Mouse (Mus musculus) intestine, postnatal 0 days (tissue): ENCODE measurements around the gene Tgm5. TPM values are rescaled to one million over a fixed set of nuclear protein-coding genes. Genes with fewer than 3 reads are reported as not detected.

Experiments
- ATAC-seq: fragments of 200-750 bp; cut with Nextera tagmentation; 2 replicates; pipeline ENCODE4 v1.8.0; 2017; ENCODE audit warnings: mild to moderate bottlenecking, moderate TSS enrichment, moderate library complexity
- H3K27ac ChIP-seq: fragments of 300-500 bp; sonication (generic); 2 replicates; pipeline ENCODE4 v1.5.1; 2014; ENCODE audit warnings: mild to moderate bottlenecking, low read depth, low read length, moderate library complexity
- H3K27me3 ChIP-seq: fragments of 300-500 bp; sonication (generic); replicated peaks from 2 replicates; pipeline ENCODE4 v1.6.1; 2014; ENCODE audit warnings: low read length, mixed read lengths; ENCODE audit not compliant: control insufficient read depth, insufficient read depth
- H3K36me3 ChIP-seq: fragments of 300-500 bp; sonication (generic); 2 replicates; pipeline ENCODE4 v1.6.1; 2014; ENCODE audit warnings: mild to moderate bottlenecking, moderate library complexity; ENCODE audit not compliant: control insufficient read depth, insufficient read depth
- H3K4me1 ChIP-seq: fragments of 300-500 bp; sonication (generic); replicated peaks from 2 replicates; pipeline ENCODE4 v1.6.1; 2014; ENCODE audit warnings: antibody characterized with exemption, low read length, mixed read lengths; ENCODE audit not compliant: control insufficient read depth, insufficient read depth
- H3K4me2 ChIP-seq: fragments of 300-500 bp; sonication (generic); replicated peaks from 2 replicates; pipeline ENCODE4 v1.6.1; 2014; ENCODE audit warnings: low read depth, mild to moderate bottlenecking, moderate library complexity
- H3K4me3 ChIP-seq: fragments of 300-500 bp; sonication (generic); 2 replicates; pipeline ENCODE4 v1.5.1; 2014; ENCODE audit warnings: low read depth, low read length
- H3K9ac ChIP-seq: fragments of 300-500 bp; sonication (generic); 2 replicates; pipeline ENCODE4 v1.6.1; 2014; ENCODE audit warnings: mild to moderate bottlenecking, low read depth, low read length
- H3K9me3 ChIP-seq: fragments of 300-500 bp; sonication (generic); 2 replicates; pipeline ENCODE4 v1.6.1; 2016; ENCODE audit warnings: mixed run types; ENCODE audit not compliant: control insufficient read depth
- CTCF ChIP-seq: sonication (generic); IDR thresholded peaks from 2 replicates; pipeline ENCODE4 v1.5.1; 2016; ENCODE audit warnings: low read depth, mild to moderate bottlenecking, control low read depth, antibody characterized with exemption, moderate library complexity
- WGBS: fragments of 180-500 bp; shearing (Covaris S2); extraction: QIAGEN DNeasy Blood & Tissue Kit; methylation state at CpG from one replicate; pipeline ENCODE4 v1.1.7; 2014; 5-methylcytosine and 5-hydroxymethylcytosine counted together
- polyA plus RNA-seq: library from polyadenylated mRNA; unstranded; fragments of >200 nt; fragmentation: Nextera tagmentation; extraction: Ambion mirVana; gene quantifications from 2 replicates; pipeline ENCODE4 v1.2.1, GENCODE M21; 2015

Tgm5 gene
- polyA plus RNA-seq, 1 experiment from 2014 or later: 0.07 TPM

DNA sequence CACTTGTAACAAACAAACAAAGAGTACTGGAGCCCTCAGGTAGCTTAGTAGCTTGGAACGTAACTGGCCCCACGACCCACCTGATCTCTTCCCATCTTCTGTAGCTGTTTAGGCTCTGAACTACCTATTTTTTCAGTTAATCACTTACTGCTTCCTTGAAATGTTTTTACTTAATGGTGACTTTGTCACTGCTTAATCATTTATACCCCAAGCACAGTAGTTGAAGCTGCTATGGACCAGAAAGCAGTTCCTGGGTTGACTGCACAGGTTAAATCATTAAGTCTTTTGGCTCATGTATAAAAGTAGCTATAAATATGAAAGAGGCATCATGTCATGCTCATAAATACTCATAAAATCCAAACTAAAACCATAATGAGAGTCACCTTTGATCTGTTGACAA lies 29.8 kb upstream of the Tgm5 start:
- Histone ChIP-seq H3K4me1 (no peaks in the 10 kb centered on the region), H3K27me3 (no peaks in the 10 kb centered on the region), H3K4me2 (no peak overlapping the region), H3K36me3 (no peaks in the 10 kb centered on the region), H3K9me3 (no peaks in the 10 kb centered on the region), H3K27ac (no peak overlapping the region), H3K4me3 (no peak overlapping the region), H3K9ac (no peak overlapping the region)
- WGBS: 85% methylated on average over 2 of the region's 2 CpGs
- ATAC-seq: no peak
- TF ChIP-seq CTCF: no peak

DNA sequence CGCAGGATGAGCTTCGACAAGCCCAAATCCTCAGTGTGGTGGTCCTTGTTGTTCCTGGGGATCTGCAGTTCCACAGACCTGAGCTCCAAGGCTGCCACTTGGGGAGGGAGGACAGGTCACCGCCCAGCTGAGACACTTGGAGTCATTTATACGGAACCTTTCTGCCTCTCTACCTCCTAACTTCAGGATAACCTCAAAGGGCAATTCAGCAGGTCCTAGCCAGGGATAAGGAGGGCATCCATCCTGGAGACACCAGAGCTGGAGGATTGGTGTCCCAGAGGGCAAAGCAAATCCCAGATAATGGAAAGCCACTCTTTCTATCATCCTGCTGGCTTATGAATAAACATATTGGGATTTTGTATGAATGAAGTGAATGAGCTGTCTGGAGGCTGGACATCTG lies 24.1 kb upstream of the Tgm5 start, which contains the start of gene Tgm7:
Gene Tgm7, minus strand, starts transcription at position 101 of the 400 bp plus-strand sequence.
- no peaks in the 10 kb centered on the region for H3K27me3 ChIP-seq
- no peaks in the 10 kb centered on the region for H3K36me3 ChIP-seq
- no peak within 1 kb of the TSS for H3K4me3 ChIP-seq
- no peak within 1 kb of the TSS for H3K9ac ChIP-seq
- WGBS: 88% methylated on average over 4 of the region's 4 CpGs
- H3K9me3 ChIP-seq: no peaks in the 10 kb centered on the region
- no peak within 1 kb of the TSS for H3K27ac ChIP-seq
- TF ChIP-seq CTCF: no peak
- no peaks in the 10 kb centered on the region for H3K4me1 ChIP-seq
- no peak within 1 kb of the TSS for H3K4me2 ChIP-seq
- no peak for ATAC-seq

DNA sequence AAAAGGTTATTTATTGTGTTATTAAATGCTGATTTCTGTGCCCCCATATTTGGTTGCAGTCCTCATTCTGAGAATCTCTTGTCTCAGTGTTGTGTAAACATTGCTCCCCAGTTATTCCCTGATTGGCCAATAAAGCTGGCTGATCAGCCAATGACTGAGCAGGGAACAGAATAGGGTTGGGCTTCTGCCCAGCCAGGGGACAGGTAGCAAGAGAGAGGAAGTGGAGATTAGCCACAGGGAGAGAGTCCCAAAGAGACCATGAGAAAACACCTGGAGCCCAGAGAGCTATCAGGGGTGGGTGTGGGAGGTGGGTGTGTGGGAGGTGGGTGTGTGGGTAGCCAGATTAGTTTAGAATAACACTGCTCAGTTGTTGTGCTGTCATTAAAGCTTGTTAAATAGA lies 20.3 kb upstream of the Tgm5 start:
- Histone ChIP-seq H3K9me3 (no peaks in the 10 kb centered on the region), H3K4me2 (no peak overlapping the region), H3K27me3 (no peaks in the 10 kb centered on the region), H3K27ac (no peak overlapping the region), H3K9ac (no peak overlapping the region), H3K4me1 (no peaks in the 10 kb centered on the region), H3K4me3 (no peak overlapping the region), H3K36me3 (no peaks in the 10 kb centered on the region)
- TF ChIP-seq CTCF: no peak
- ATAC-seq: no peak

DNA sequence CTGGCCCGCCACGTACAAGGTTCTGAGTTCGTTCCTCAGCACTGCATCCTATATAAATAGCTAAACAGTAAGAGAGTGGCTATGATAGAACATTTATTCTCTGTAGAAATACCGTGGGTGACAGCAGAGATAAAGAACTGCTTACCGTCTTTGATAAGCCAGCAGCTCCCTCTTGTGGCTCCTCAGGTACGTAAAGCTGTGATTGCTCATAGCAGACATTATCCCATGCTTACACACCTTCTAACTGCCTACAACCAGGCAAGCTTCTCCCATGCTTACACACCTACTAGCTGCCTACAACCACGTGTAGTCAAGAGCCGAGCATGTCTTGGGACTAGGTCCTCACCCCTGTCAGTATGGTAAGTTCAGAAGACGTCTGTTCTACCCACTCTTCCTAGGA lies 16.4 kb upstream of the Tgm5 start:
- 16% methylated on average over 9 of the region's 9 CpGs for WGBS
- H3K9ac ChIP-seq: no peak overlapping the region
- no peak overlapping the region for H3K27ac ChIP-seq
- no peaks in the 10 kb centered on the region for H3K9me3 ChIP-seq
- H3K27me3 ChIP-seq: no peaks in the 10 kb centered on the region
- peak overlapping the region; percentile 14; the same call in 1 of the 2 replicates for H3K4me2 ChIP-seq
- TF ChIP-seq CTCF: peak; percentile 89
- H3K36me3 ChIP-seq: no peaks in the 10 kb centered on the region
- no peak overlapping the region for H3K4me3 ChIP-seq
- ATAC-seq: no peak
- H3K4me1 ChIP-seq: no peaks in the 10 kb centered on the region

DNA sequence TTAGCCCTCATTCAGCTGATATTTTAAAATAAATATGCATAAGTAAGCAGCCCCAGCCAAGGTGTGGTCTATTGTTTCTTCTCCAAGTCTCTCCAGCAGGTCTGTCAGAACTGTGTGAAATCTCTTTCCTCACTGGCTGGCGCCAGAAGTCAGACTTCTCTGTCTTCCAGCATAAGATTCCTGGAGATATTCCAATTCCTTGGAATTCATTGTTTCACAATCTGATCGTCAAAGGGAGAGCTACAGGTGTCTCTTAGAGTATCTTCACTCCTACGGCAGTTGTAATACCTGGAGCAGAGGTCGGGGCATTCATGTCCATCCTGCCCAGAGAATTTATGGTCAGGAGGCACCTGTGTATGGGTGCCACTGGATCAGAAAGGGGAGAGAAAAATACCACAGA lies 4.1 kb upstream of the Tgm5 start:
- Histone ChIP-seq H3K4me2 (no peak overlapping the region), H3K27me3 (no peaks in the 10 kb centered on the region), H3K9me3 (no peaks in the 10 kb centered on the region), H3K9ac (no peak overlapping the region), H3K27ac (no peak overlapping the region), H3K4me3 (no peak overlapping the region), H3K4me1 (no peaks in the 10 kb centered on the region), H3K36me3 (no peaks in the 10 kb centered on the region)
- ATAC-seq: no peak
- 63% methylated on average over 4 of the region's 4 CpGs for WGBS
- no peak for TF ChIP-seq CTCF

DNA sequence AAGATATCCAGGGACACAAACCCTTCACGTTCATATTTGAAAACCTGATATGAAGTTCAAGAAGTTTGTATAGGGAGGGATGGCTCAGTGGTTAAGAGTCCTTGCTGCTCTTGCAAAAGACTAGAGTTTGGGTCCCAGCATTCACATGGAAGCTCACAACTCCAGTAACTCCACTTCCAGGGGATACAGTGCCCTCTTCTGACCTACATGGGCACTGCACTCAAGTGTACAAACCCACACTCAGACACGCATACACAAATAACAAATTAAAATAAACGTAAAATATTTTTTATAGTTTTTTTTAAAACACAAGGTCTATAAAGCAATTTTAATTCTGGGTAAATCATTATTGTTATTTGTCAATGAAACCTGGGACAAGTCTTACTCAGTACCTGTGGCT lies 2.9 kb upstream of the Tgm5 start:
- H3K27me3 ChIP-seq: no peaks in the 10 kb centered on the region
- WGBS: 86% methylated on average over 3 of the region's 3 CpGs

DNA sequence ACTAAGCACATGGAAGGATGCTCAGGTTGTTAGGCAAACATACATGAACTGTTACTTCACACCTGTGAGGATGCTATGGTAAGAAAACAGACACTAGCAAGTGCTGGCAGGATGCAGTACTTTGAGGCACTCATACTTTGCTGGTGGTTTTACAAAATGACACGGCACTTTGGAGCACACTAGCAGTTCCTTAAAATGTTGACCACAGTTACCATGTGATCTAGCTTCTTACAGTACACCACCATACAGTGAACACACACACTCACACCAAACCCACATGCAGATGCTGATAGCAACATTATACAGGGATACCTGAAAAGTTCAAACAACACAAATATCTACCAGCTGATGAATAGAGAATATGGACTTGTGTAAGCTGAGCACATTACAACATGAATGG lies 3.0 kb downstream of the Tgm5 start:
- Histone ChIP-seq H3K27ac (no peak overlapping the region), H3K9ac (no peak overlapping the region), H3K4me1 (no peaks in the 10 kb centered on the region), H3K9me3 (no peaks in the 10 kb centered on the region), H3K4me2 (no peak overlapping the region), H3K27me3 (no peaks in the 10 kb centered on the region), H3K36me3 (no peaks in the 10 kb centered on the region), H3K4me3 (no peak overlapping the region)
- 88% methylated on average over 1 of the region's 1 CpGs for WGBS
- no peak for TF ChIP-seq CTCF
- ATAC-seq: no peak

More for the DNA sequence above, 2.9 kb upstream of the Tgm5 start:
- no peak overlapping the region for H3K9ac ChIP-seq
- H3K9me3 ChIP-seq: no peaks in the 10 kb centered on the region
- TF ChIP-seq CTCF: peak; percentile 26; the same call in 1 of the 2 replicates
- no peaks in the 10 kb centered on the region for H3K4me1 ChIP-seq
- H3K4me3 ChIP-seq: no peak overlapping the region
- ATAC-seq: no peak
- H3K27ac ChIP-seq: no peak overlapping the region
- no peak overlapping the region for H3K4me2 ChIP-seq
- H3K36me3 ChIP-seq: no peaks in the 10 kb centered on the region
